ENCODE assay signal across 8 mouse cellular contexts in genomic region chr3:130061281-130061680, GRCm38 (mm10). TPM values are rescaled to one million over a fixed set of nuclear protein-coding genes. Genes with fewer than 3 reads are reported as not detected.
DNase-seq lines count a peak whose midpoint lies in the region; ATAC-seq lines count a peak whose summit lies in the region.

Sec24b (minus strand) TSS chr3:130061553.

- ATAC-seq in hindbrain, embryonic 16.5 days, result peak; percentile 28
- peak; percentile 33; the same call in 1 of the 2 replicates for ATAC-seq in megakaryocyte-erythroid progenitor cell, adult 5-6 weeks (replicated peaks; ENCODE audit: low FRiP score, low TSS enrichment, poor library complexity, severe bottlenecking)
- ATAC-seq in stomach, embryonic 16.5 days (ENCODE audit: insufficient read depth, low FRiP score), result no peak

- 11% methylated on average over 12 of the region's 12 CpGs for WGBS in hindbrain, embryonic 16.5 days
- whole genome bisulfite sequencing in stomach, embryonic 16.5 days, result 10% methylated on average over 12 of the region's 12 CpGs

- peak within 1 kb of the TSS; percentile 77 for H3K4me2 ChIP-seq in hindbrain, embryonic 16.5 days (ENCODE audit: low read length)
- peak within 1 kb of the TSS; percentile 94 for H3K4me2 ChIP-seq in stomach, embryonic 16.5 days (ENCODE audit: low read depth, low read length)

- peak within 1 kb of the TSS; percentile 99 for H3K9ac ChIP-seq in hindbrain, embryonic 16.5 days (ENCODE audit: low read depth, low read length)
- peak within 1 kb of the TSS; percentile 100 for H3K9ac ChIP-seq in stomach, embryonic 16.5 days (ENCODE audit: low read length)

- H3K4me3 ChIP-seq in hindbrain, embryonic 16.5 days (ENCODE audit: low read length), result peak within 1 kb of the TSS; percentile 94
- peak within 1 kb of the TSS; percentile 88 for H3K4me3 ChIP-seq in stomach, embryonic 16.5 days (replicated peaks; ENCODE audit: low read length)

- intact Hi-C loops in left cerebral cortex, postnatal 14 days (cut with DNase I), result loop anchor here (5.0 to 10.0 kb wide), 3 partner anchors 229 to 526 kb away; partner anchors contain the start of genes Elovl6 and Gar1

- H3K27me3 ChIP-seq in hindbrain, embryonic 16.5 days (replicated peaks; ENCODE audit: control insufficient read depth, insufficient read depth, low read length), result no peaks in the 10 kb centered on the region
- H3K27me3 ChIP-seq in stomach, embryonic 16.5 days (ENCODE audit: control insufficient read depth, insufficient read depth, low read length), result no peaks in the 10 kb centered on the region

- DNase-seq in right cerebral cortex, adult 2 months (ENCODE audit: low spot score in 2 of 2), result peak; percentile 27 to 43
- no peak for DNase-seq in right cerebral cortex, postnatal 14 days
- peak; percentile 66 for DNase-seq in cerebellum, adult 9-10 months
- DNase-seq in gastrocnemius, adult 8-10 months (ENCODE audit: low spot score in 2 of 2), result no peak
- DNase-seq in left cerebral cortex, postnatal 14 days (ENCODE audit: low spot score in 2 of 2), result peak; percentile 13 to 21

- H3K4me1 ChIP-seq in hindbrain, embryonic 16.5 days (ENCODE audit: control insufficient read depth, insufficient read depth, low read depth, low read length), result peaks cover 29% of the 10 kb centered on the region
- peaks cover 26% of the 10 kb centered on the region for H3K4me1 ChIP-seq in stomach, embryonic 16.5 days (ENCODE audit: control insufficient read depth, insufficient read depth, low read length)

- H3K9me3 ChIP-seq in hindbrain, embryonic 16.5 days (ENCODE audit: control insufficient read depth, low read length), result no peaks in the 10 kb centered on the region
- H3K9me3 ChIP-seq in stomach, embryonic 16.5 days (replicated peaks; ENCODE audit: control insufficient read depth, low read length), result no peaks in the 10 kb centered on the region

- H3K36me3 ChIP-seq in hindbrain, embryonic 16.5 days (ENCODE audit: control insufficient read depth, insufficient read depth, low read length), result no peaks in the 10 kb centered on the region
- H3K36me3 ChIP-seq in stomach, embryonic 16.5 days (ENCODE audit: control insufficient read depth, insufficient read depth, low read length), result no peaks in the 10 kb centered on the region

- H3K27ac ChIP-seq in hindbrain, embryonic 16.5 days (ENCODE audit: low read depth, low read length), result peak within 1 kb of the TSS; percentile 91
- peak within 1 kb of the TSS; percentile 98 for H3K27ac ChIP-seq in stomach, embryonic 16.5 days (ENCODE audit: low read length)

RNA-seq across cellular contexts. Expression of gene Sec24b, which starts in this region (rescaled TPM):
- total RNA-seq in gastrocnemius, adult 8-10 months (2022), result 10 to 100 TPM; 18.4 to 25.6 (median 21.0) TPM
- polyA plus RNA-seq in hindbrain, embryonic 16.5 days (2015; fragmentation: Nextera tagmentation; extraction: Ambion mirVana), result 29.6 and 38.0 TPM in 2 replicates
- 10 to 100 TPM; 54.1 to 61.9 TPM for total RNA-seq in left cerebral cortex, postnatal 14 days (2021)
- total RNA-seq in megakaryocyte-erythroid progenitor cell, adult 5-6 weeks (2014; fragmentation: Nextera tagmentation), result 51.2 and 58.5 TPM in 2 replicates
- 28.2 and 34.7 TPM in 2 replicates for total RNA-seq in megakaryocyte-erythroid progenitor cell, adult 5-6 weeks (2017)
- 28.2 and 29.7 TPM in 2 replicates for polyA plus RNA-seq in stomach, embryonic 16.5 days (2015; fragmentation: Nextera tagmentation; extraction: Ambion mirVana)

Comparison
In these comparisons a context has a peak if more than half of its experiments do, and no peak if none do; other contexts are left out.
1. DNase-seq: peak in right cerebral cortex, adult 2 months (2 of 2), cerebellum, adult 9-10 months (single experiment) and left cerebral cortex, postnatal 14 days (2 of 2); none in right cerebral cortex, postnatal 14 days (single experiment) and gastrocnemius, adult 8-10 months (0 of 2).